Mouse (Mus musculus) CD4-positive, CD25-positive, alpha-beta regulatory T cell (primary cell): ENCODE data around the gene Actl7a. TPM values are rescaled to one million over a fixed set of nuclear protein-coding genes. Genes with fewer than 3 reads are reported as not detected.

Source experiments
- polyA plus RNA-seq: library from polyadenylated mRNA; unstranded; fragments of 100-300 nt; shearing (Covaris generic); gene quantifications from one replicate; pipeline ENCODE4 v1.2.1, GENCODE M21; 2017

The Actl7a gene
- not detected for polyA plus RNA-seq

DNA sequence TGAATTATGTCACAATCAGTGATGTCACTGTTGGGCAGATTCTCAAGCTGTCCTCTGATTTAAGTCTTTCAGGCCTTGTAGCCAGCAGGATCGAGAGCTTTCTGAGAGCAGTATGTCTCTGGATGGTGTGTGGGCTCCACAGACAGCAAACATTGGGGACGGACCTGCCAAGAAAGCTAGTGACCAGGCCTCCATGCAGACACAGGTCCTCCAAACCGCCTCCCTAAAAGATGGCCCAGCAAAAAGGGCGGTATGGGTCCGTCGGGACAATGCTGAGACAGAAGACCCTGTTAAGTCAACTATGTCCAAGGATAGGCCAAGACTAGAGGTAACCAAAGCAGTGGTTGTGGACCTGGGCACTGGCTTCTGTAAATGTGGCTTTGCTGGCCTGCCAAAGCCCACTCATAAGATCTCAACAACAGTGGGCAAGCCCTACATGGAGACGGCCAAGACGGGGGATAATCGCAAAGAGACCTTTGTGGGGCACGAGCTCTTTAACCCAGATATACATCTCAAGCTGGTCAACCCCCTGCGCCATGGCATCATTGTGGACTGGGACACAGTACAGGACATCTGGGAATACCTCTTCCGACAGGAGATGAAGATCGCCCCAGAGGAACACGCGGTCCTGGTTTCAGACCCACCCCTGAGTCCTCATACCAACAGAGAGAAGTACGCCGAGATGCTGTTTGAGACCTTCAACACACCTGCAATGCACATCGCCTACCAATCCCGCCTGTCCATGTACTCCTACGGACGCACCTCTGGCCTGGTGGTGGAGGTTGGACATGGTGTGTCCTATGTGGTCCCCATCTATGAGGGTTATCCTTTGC, at the start of gene Actl7a:
Actl7a (plus strand) TSS at position 51 of the 833 bp plus-strand sequence.

DNA sequence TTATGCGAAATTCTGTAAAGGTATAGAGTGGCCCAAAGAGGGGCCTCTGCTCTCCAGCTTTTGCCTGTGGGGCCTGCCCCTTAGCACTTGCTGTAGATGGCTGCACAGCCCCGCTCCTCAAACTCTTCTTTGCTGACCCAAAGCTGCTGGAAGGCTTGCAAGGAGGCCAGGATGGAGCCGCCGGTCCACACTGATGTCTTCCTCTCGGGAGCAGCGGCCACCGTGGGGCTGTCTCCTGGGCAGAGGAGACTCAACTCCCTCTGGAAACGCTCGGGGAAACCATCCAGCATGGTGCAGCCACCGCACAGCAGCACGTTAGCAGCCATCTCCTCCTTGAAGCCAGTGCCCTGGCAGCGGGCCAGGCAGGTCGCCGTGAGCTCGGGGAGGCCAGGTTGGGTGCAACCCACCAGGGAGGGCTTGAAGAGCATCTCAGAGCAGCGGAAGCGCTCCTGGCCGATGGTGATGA, 3.2 kb upstream of the Actl7a start, which contains the start of gene Gm26657:
Gm26657 (plus strand) TSS at position 51 of the 466 bp plus-strand sequence.

GRCm38 (mm10) chr4:56741041-56741493, 2.1 kb upstream of the Actl7a start, which contains the start of gene Actl7b:
Actl7b (minus strand) TSS chr4:56741443.

Other genes starting within 250 kb of the Actl7a start
- not detected for gene Gm26657, start 3.3 kb upstream of the Actl7a start, polyA plus RNA-seq
- gene Actl7b, start 2.0 kb upstream of the Actl7a start, polyA plus RNA-seq: not detected
- 34.0 TPM for gene Elp1, start 58.9 kb downstream of the Actl7a start, polyA plus RNA-seq
- gene Fam206a, start 58.9 kb downstream of the Actl7a start, polyA plus RNA-seq: 19.7 TPM
- gene Ctnnal1, start 121.8 kb downstream of the Actl7a start, polyA plus RNA-seq: 1.5 TPM
- 15.1 TPM for gene Tmem245, start 204.0 kb downstream of the Actl7a start, polyA plus RNA-seq
- not detected for gene Frrs1l, start 247.0 kb downstream of the Actl7a start, polyA plus RNA-seq